In genomic region chr3:107183178-107183577, GRCm38 (mm10) we compare ENCODE assay signal across 21 mouse cellular contexts. TPM values are rescaled to one million over a fixed set of nuclear protein-coding genes. Genes with fewer than 3 reads are reported as not detected.
DNase-seq lines count a peak whose midpoint lies in the region; ATAC-seq and TF ChIP-seq lines count a peak whose summit lies in the region.
"Had no signal": no experiment of that assay in that cellular context is flagged by ENCODE, and none has a peak within 500 bp of the region (broad histone marks: within the 10 kb centered on the region; RNA-seq: fewer than 3 reads in every experiment).

No protein-coding gene starts in this region.

- intact Hi-C loops in heart, postnatal 10 days (cut with DNase I) = no loop called here

- no peak overlapping the region for H3K4me3 ChIP-seq in embryonic facial prominence, embryonic 14.5 days (ENCODE audit: low read depth, low read length)
- no peak overlapping the region for H3K4me3 ChIP-seq in embryonic facial prominence, embryonic 10.5 days
- H3K4me3 ChIP-seq in hindbrain, postnatal 0 days (ENCODE audit: low read length) = no peak overlapping the region
- H3K4me3 ChIP-seq in hindbrain, embryonic 12.5 days = no peak overlapping the region
- no peak overlapping the region for H3K4me3 ChIP-seq in midbrain, embryonic 14.5 days (replicated peaks; ENCODE audit: low read depth, low read length)
- H3K4me3 ChIP-seq in midbrain, embryonic 11.5 days (ENCODE audit: low read depth, low read length) = no peak overlapping the region
- no peak overlapping the region for H3K4me3 ChIP-seq in hindbrain, embryonic 14.5 days (replicated peaks; ENCODE audit: low read length)
- H3K4me3 ChIP-seq: layer of hippocampus, adult 2 months; lung, embryonic 15.5 days; midbrain, embryonic 10.5 days had no signal

- H3K36me3 ChIP-seq in embryonic facial prominence, embryonic 14.5 days (ENCODE audit: control insufficient read depth, insufficient read depth, low read length) = no peaks in the 10 kb centered on the region
- H3K36me3 ChIP-seq in embryonic facial prominence, embryonic 10.5 days (replicated peaks) = no peaks in the 10 kb centered on the region
- H3K36me3 ChIP-seq in hindbrain, postnatal 0 days (ENCODE audit: insufficient read depth, low read length) = no peaks in the 10 kb centered on the region
- no peaks in the 10 kb centered on the region for H3K36me3 ChIP-seq in hindbrain, embryonic 12.5 days
- H3K36me3 ChIP-seq in midbrain, embryonic 14.5 days (ENCODE audit: control insufficient read depth, insufficient read depth, low read length) = no peaks in the 10 kb centered on the region
- H3K36me3 ChIP-seq in midbrain, embryonic 11.5 days (ENCODE audit: control insufficient read depth, insufficient read depth, low read length) = no peaks in the 10 kb centered on the region
- no peaks in the 10 kb centered on the region for H3K36me3 ChIP-seq in hindbrain, embryonic 14.5 days (replicated peaks; ENCODE audit: control insufficient read depth, insufficient read depth)
- H3K36me3 ChIP-seq: lung, embryonic 15.5 days; midbrain, embryonic 10.5 days had no signal

- no peak overlapping the region for H3K9ac ChIP-seq in embryonic facial prominence, embryonic 14.5 days (ENCODE audit: low read depth, low read length)
- no peak overlapping the region for H3K9ac ChIP-seq in hindbrain, postnatal 0 days (replicated peaks; ENCODE audit: low read length)
- no peak overlapping the region for H3K9ac ChIP-seq in hindbrain, embryonic 12.5 days
- no peak overlapping the region for H3K9ac ChIP-seq in midbrain, embryonic 14.5 days (replicated peaks; ENCODE audit: low read length)
- no peak overlapping the region for H3K9ac ChIP-seq in midbrain, embryonic 11.5 days (ENCODE audit: low read length)
- H3K9ac ChIP-seq in hindbrain, embryonic 14.5 days = no peak overlapping the region
- H3K9ac ChIP-seq: lung, embryonic 15.5 days had no signal

- H3K4me2 ChIP-seq in embryonic facial prominence, embryonic 14.5 days (ENCODE audit: low read depth, low read length) = no peak overlapping the region
- no peak overlapping the region for H3K4me2 ChIP-seq in hindbrain, postnatal 0 days (ENCODE audit: low read depth, low read length)
- H3K4me2 ChIP-seq in hindbrain, embryonic 12.5 days (replicated peaks) = no peak overlapping the region
- no peak overlapping the region for H3K4me2 ChIP-seq in midbrain, embryonic 14.5 days (ENCODE audit: low read length)
- H3K4me2 ChIP-seq in midbrain, embryonic 11.5 days = no peak overlapping the region
- H3K4me2 ChIP-seq in hindbrain, embryonic 14.5 days (replicated peaks) = no peak overlapping the region
- H3K4me2 ChIP-seq: lung, embryonic 15.5 days had no signal

- peak; percentile 29 for DNase-seq in embryonic facial prominence, embryonic 14.5 days (ENCODE audit: low spot score)
- no peak for DNase-seq in embryonic facial prominence, embryonic 10.5 days (ENCODE audit: low spot score)
- peak; percentile 61 for DNase-seq in hindbrain, postnatal 0 days (ENCODE audit: low spot score)
- peak; percentile 8 for DNase-seq in midbrain, embryonic 14.5 days
- DNase-seq in midbrain, embryonic 11.5 days (ENCODE audit: low spot score, missing footprints) = no peak
- DNase-seq in heart, postnatal 10 days = peak; percentile 71 to 78
- DNase-seq in hindbrain, embryonic 14.5 days (ENCODE audit: low spot score) = no peak
- DNase-seq: cerebellum, adult 18-20 months; liver; thymus, adult 2 months had no signal

- 80% methylated on average over 3 of the region's 3 CpGs for WGBS in embryonic facial prominence, embryonic 14.5 days
- WGBS in embryonic facial prominence, embryonic 10.5 days = 87% methylated on average over 3 of the region's 3 CpGs
- 64% methylated on average over 3 of the region's 3 CpGs for WGBS in hindbrain, postnatal 0 days
- WGBS in hindbrain, embryonic 12.5 days = 88% methylated on average over 3 of the region's 3 CpGs
- 93% methylated on average over 3 of the region's 3 CpGs for WGBS in midbrain, embryonic 14.5 days
- 85% methylated on average over 3 of the region's 3 CpGs for WGBS in midbrain, embryonic 11.5 days
- 86% methylated on average over 3 of the region's 3 CpGs for WGBS in hindbrain, embryonic 14.5 days

- no peaks in the 10 kb centered on the region for H3K9me3 ChIP-seq in embryonic facial prominence, embryonic 14.5 days (ENCODE audit: control insufficient read depth, low read length)
- no peaks in the 10 kb centered on the region for H3K9me3 ChIP-seq in embryonic facial prominence, embryonic 10.5 days
- no peaks in the 10 kb centered on the region for H3K9me3 ChIP-seq in hindbrain, postnatal 0 days (ENCODE audit: low read length)
- no peaks in the 10 kb centered on the region for H3K9me3 ChIP-seq in hindbrain, embryonic 12.5 days (replicated peaks)
- H3K9me3 ChIP-seq in midbrain, embryonic 14.5 days (ENCODE audit: control insufficient read depth, low read length) = no peaks in the 10 kb centered on the region
- H3K9me3 ChIP-seq in midbrain, embryonic 11.5 days (ENCODE audit: control insufficient read depth, low read length) = no peaks in the 10 kb centered on the region
- H3K9me3 ChIP-seq in hindbrain, embryonic 14.5 days (ENCODE audit: control insufficient read depth, low read length) = no peaks in the 10 kb centered on the region
- H3K9me3 ChIP-seq: lung, embryonic 15.5 days; midbrain, embryonic 10.5 days had no signal

- no peak for TF ChIP-seq CTCF in hindbrain, postnatal 0 days (IDR thresholded peaks at IDR 0.05; ENCODE audit: low read depth)

- no peak overlapping the region for H3K27ac ChIP-seq in embryonic facial prominence, embryonic 14.5 days (replicated peaks; ENCODE audit: low read depth, low read length)
- no peak overlapping the region for H3K27ac ChIP-seq in embryonic facial prominence, embryonic 10.5 days (replicated peaks)
- no peak overlapping the region for H3K27ac ChIP-seq in hindbrain, postnatal 0 days
- no peak overlapping the region for H3K27ac ChIP-seq in hindbrain, embryonic 12.5 days
- no peak overlapping the region for H3K27ac ChIP-seq in midbrain, embryonic 14.5 days (replicated peaks; ENCODE audit: low read depth, low read length)
- no peak overlapping the region for H3K27ac ChIP-seq in midbrain, embryonic 11.5 days (ENCODE audit: low read depth, low read length)
- no peak overlapping the region for H3K27ac ChIP-seq in hindbrain, embryonic 14.5 days
- H3K27ac ChIP-seq: layer of hippocampus, adult 2 months; lung, embryonic 15.5 days; midbrain, embryonic 10.5 days had no signal

- no peaks in the 10 kb centered on the region for H3K27me3 ChIP-seq in embryonic facial prominence, embryonic 14.5 days (replicated peaks; ENCODE audit: control insufficient read depth, insufficient read depth, low read length)
- no peaks in the 10 kb centered on the region for H3K27me3 ChIP-seq in embryonic facial prominence, embryonic 10.5 days (replicated peaks; ENCODE audit: low read depth, poor library complexity, severe bottlenecking)
- H3K27me3 ChIP-seq in hindbrain, postnatal 0 days (ENCODE audit: insufficient read depth, low read length) = no peaks in the 10 kb centered on the region
- H3K27me3 ChIP-seq in hindbrain, embryonic 12.5 days = 0 out of 2 replicates have a peak, but pooled peaks cover 2% of the 10 kb centered on the region
- no peaks in the 10 kb centered on the region for H3K27me3 ChIP-seq in midbrain, embryonic 14.5 days (ENCODE audit: control insufficient read depth, insufficient read depth, low read length)
- no peaks in the 10 kb centered on the region for H3K27me3 ChIP-seq in midbrain, embryonic 11.5 days (ENCODE audit: control insufficient read depth, insufficient read depth, low read length)
- no peaks in the 10 kb centered on the region for H3K27me3 ChIP-seq in hindbrain, embryonic 14.5 days (ENCODE audit: control insufficient read depth, insufficient read depth, low read length)
- H3K27me3 ChIP-seq: lung, embryonic 15.5 days; Patski had no signal

- H3K4me1 ChIP-seq in embryonic facial prominence, embryonic 14.5 days (ENCODE audit: control insufficient read depth, insufficient read depth, low read length) = no peaks in the 10 kb centered on the region
- no peaks in the 10 kb centered on the region for H3K4me1 ChIP-seq in embryonic facial prominence, embryonic 10.5 days
- H3K4me1 ChIP-seq in hindbrain, postnatal 0 days (ENCODE audit: insufficient read depth, low read length) = no peaks in the 10 kb centered on the region
- H3K4me1 ChIP-seq in hindbrain, embryonic 12.5 days = no peaks in the 10 kb centered on the region
- no peaks in the 10 kb centered on the region for H3K4me1 ChIP-seq in midbrain, embryonic 14.5 days (ENCODE audit: control insufficient read depth, insufficient read depth, low read length)
- H3K4me1 ChIP-seq in midbrain, embryonic 11.5 days (ENCODE audit: control insufficient read depth, insufficient read depth, low read length) = no peaks in the 10 kb centered on the region
- no peaks in the 10 kb centered on the region for H3K4me1 ChIP-seq in hindbrain, embryonic 14.5 days (replicated peaks; ENCODE audit: control insufficient read depth, insufficient read depth, low read length)
- H3K4me1 ChIP-seq: lung, embryonic 15.5 days; midbrain, embryonic 10.5 days had no signal

- no peak for ATAC-seq in embryonic facial prominence, embryonic 14.5 days (ENCODE audit: low read depth)
- ATAC-seq in hindbrain, postnatal 0 days = 0 out of 2 replicates have a peak, but pooled peaks have one; percentile 18
- no peak for ATAC-seq in hindbrain, embryonic 12.5 days (ENCODE audit: low FRiP score)
- ATAC-seq in midbrain, embryonic 14.5 days (ENCODE audit: low FRiP score, low TSS enrichment) = no peak
- no peak for ATAC-seq in midbrain, embryonic 11.5 days (ENCODE audit: low FRiP score)
- ATAC-seq in hindbrain, embryonic 14.5 days (ENCODE audit: low FRiP score) = no peak
- ATAC-seq: forebrain, embryonic 16.5 days; Patski had no signal

RNA-seq across cellular contexts. Expression of gene Kcna10, which starts 0.3 kb away (rescaled TPM):
- polyA plus RNA-seq in embryonic facial prominence, embryonic 14.5 days (2014; fragmentation: Nextera tagmentation; extraction: Ambion mirVana) = not detected in 2 replicates
- not detected in 2 replicates for polyA plus RNA-seq in embryonic facial prominence, embryonic 10.5 days (2016; fragmentation: Nextera tagmentation; extraction: Ambion mirVana)
- not detected in 2 replicates for total RNA-seq in hindbrain, postnatal 0 days (2014; rRNA removed)
- 0.09 TPM in 1 of 2 replicates, not detected in the other for polyA plus RNA-seq in hindbrain, postnatal 0 days (2015; fragmentation: Nextera tagmentation; extraction: Ambion mirVana)
- not detected in 2 replicates for polyA plus RNA-seq in hindbrain, embryonic 12.5 days (2016; fragmentation: Nextera tagmentation; extraction: Ambion mirVana)
- polyA plus RNA-seq in midbrain, embryonic 14.5 days (2014; fragmentation: Nextera tagmentation; extraction: Ambion mirVana) = not detected in 2 replicates
- not detected in 2 replicates for polyA plus RNA-seq in midbrain, embryonic 11.5 days (2014; fragmentation: Nextera tagmentation; extraction: Ambion mirVana)
- not detected for total RNA-seq in heart, postnatal 10 days (2021)
- not detected in 2 replicates for polyA plus RNA-seq in hindbrain, embryonic 14.5 days (2014; fragmentation: Nextera tagmentation; extraction: Ambion mirVana)
- total RNA-seq: common myeloid progenitor, adult 5-6 weeks; gastrocnemius, adult 8-10 months; layer of hippocampus, adult 2 months had no signal
- polyA plus RNA-seq: forebrain, embryonic 16.5 days; heart, postnatal 0 days; kidney, embryonic 14.5 days; lung, embryonic 15.5 days; midbrain, embryonic 10.5 days; Patski; thymus, adult 2 months had no signal

RNA-seq across cellular contexts. Expression of gene Cym, which starts 38.4 kb away (rescaled TPM):
- not detected in 2 replicates for polyA plus RNA-seq in embryonic facial prominence, embryonic 14.5 days (2014; fragmentation: Nextera tagmentation; extraction: Ambion mirVana)
- 0.11 TPM in 1 of 2 replicates, not detected in the other for polyA plus RNA-seq in embryonic facial prominence, embryonic 10.5 days (2016; fragmentation: Nextera tagmentation; extraction: Ambion mirVana)
- total RNA-seq in hindbrain, postnatal 0 days (2014; rRNA removed) = 0.63 TPM in 1 of 2 replicates, not detected in the other
- not detected in 2 replicates for polyA plus RNA-seq in hindbrain, postnatal 0 days (2015; fragmentation: Nextera tagmentation; extraction: Ambion mirVana)
- not detected in 2 replicates for polyA plus RNA-seq in hindbrain, embryonic 12.5 days (2016; fragmentation: Nextera tagmentation; extraction: Ambion mirVana)
- 0.17 TPM in 1 of 2 replicates, not detected in the other for polyA plus RNA-seq in midbrain, embryonic 14.5 days (2014; fragmentation: Nextera tagmentation; extraction: Ambion mirVana)
- polyA plus RNA-seq in midbrain, embryonic 11.5 days (2014; fragmentation: Nextera tagmentation; extraction: Ambion mirVana) = not detected in 2 replicates
- total RNA-seq in heart, postnatal 10 days (2021) = not detected
- polyA plus RNA-seq in hindbrain, embryonic 14.5 days (2014; fragmentation: Nextera tagmentation; extraction: Ambion mirVana) = not detected in 2 replicates
- total RNA-seq: common myeloid progenitor, adult 5-6 weeks; gastrocnemius, adult 8-10 months; layer of hippocampus, adult 2 months had no signal
- polyA plus RNA-seq: forebrain, embryonic 16.5 days; kidney, embryonic 14.5 days; midbrain, embryonic 10.5 days; Patski had no signal

RNA-seq across cellular contexts. Expression of gene A630076J17Rik, which starts 47.2 kb away (rescaled TPM):
- polyA plus RNA-seq in embryonic facial prominence, embryonic 14.5 days (2014; fragmentation: Nextera tagmentation; extraction: Ambion mirVana) = not detected in 2 replicates
- polyA plus RNA-seq in embryonic facial prominence, embryonic 10.5 days (2016; fragmentation: Nextera tagmentation; extraction: Ambion mirVana) = not detected in 2 replicates
- total RNA-seq in hindbrain, postnatal 0 days (2014; rRNA removed) = not detected in 2 replicates
- polyA plus RNA-seq in hindbrain, postnatal 0 days (2015; fragmentation: Nextera tagmentation; extraction: Ambion mirVana) = not detected in 2 replicates
- not detected in 2 replicates for polyA plus RNA-seq in hindbrain, embryonic 12.5 days (2016; fragmentation: Nextera tagmentation; extraction: Ambion mirVana)
- polyA plus RNA-seq in midbrain, embryonic 14.5 days (2014; fragmentation: Nextera tagmentation; extraction: Ambion mirVana) = not detected in 2 replicates
- polyA plus RNA-seq in midbrain, embryonic 11.5 days (2014; fragmentation: Nextera tagmentation; extraction: Ambion mirVana) = not detected in 2 replicates
- not detected for total RNA-seq in heart, postnatal 10 days (2021)
- polyA plus RNA-seq in hindbrain, embryonic 14.5 days (2014; fragmentation: Nextera tagmentation; extraction: Ambion mirVana) = not detected in 2 replicates
- total RNA-seq: common myeloid progenitor, adult 5-6 weeks; gastrocnemius, adult 8-10 months; layer of hippocampus, adult 2 months; left cerebral cortex, adult 8-10 months had no signal
- polyA plus RNA-seq: forebrain, embryonic 16.5 days; kidney, embryonic 14.5 days; midbrain, embryonic 10.5 days; Patski had no signal

RNA-seq across cellular contexts. Expression of gene Prok1, which starts 56.3 kb away (rescaled TPM):
- polyA plus RNA-seq in embryonic facial prominence, embryonic 14.5 days (2014; fragmentation: Nextera tagmentation; extraction: Ambion mirVana) = 0.14 TPM in 1 of 2 replicates, not detected in the other
- polyA plus RNA-seq in embryonic facial prominence, embryonic 10.5 days (2016; fragmentation: Nextera tagmentation; extraction: Ambion mirVana) = not detected in 2 replicates
- 0.18 and 0.26 TPM in 2 replicates for total RNA-seq in hindbrain, postnatal 0 days (2014; rRNA removed)
- polyA plus RNA-seq in hindbrain, postnatal 0 days (2015; fragmentation: Nextera tagmentation; extraction: Ambion mirVana) = 0.19 TPM in 1 of 2 replicates, not detected in the other
- polyA plus RNA-seq in hindbrain, embryonic 12.5 days (2016; fragmentation: Nextera tagmentation; extraction: Ambion mirVana) = not detected in 2 replicates
- polyA plus RNA-seq in midbrain, embryonic 14.5 days (2014; fragmentation: Nextera tagmentation; extraction: Ambion mirVana) = 0.12 and 0.16 TPM in 2 replicates
- polyA plus RNA-seq in midbrain, embryonic 11.5 days (2014; fragmentation: Nextera tagmentation; extraction: Ambion mirVana) = 0.07 TPM in 1 of 2 replicates, not detected in the other
- not detected for total RNA-seq in heart, postnatal 10 days (2021)
- 0.23 TPM in 1 of 2 replicates, not detected in the other for polyA plus RNA-seq in hindbrain, embryonic 14.5 days (2014; fragmentation: Nextera tagmentation; extraction: Ambion mirVana)
- total RNA-seq: common myeloid progenitor, adult 5-6 weeks; gastrocnemius, adult 8-10 months; layer of hippocampus, adult 2 months had no signal
- polyA plus RNA-seq: heart, postnatal 0 days; kidney, embryonic 14.5 days; lung, embryonic 15.5 days; midbrain, embryonic 10.5 days; Patski had no signal

Comparison
In these comparisons a context has a peak if more than half of its experiments do, and no peak if none do; other contexts are left out.
1. DNase-seq: peak in embryonic facial prominence, embryonic 14.5 days (single experiment), hindbrain, postnatal 0 days (single experiment), midbrain, embryonic 14.5 days (single experiment) and heart, postnatal 10 days (2 of 2); none in embryonic facial prominence, embryonic 10.5 days (single experiment), midbrain, embryonic 11.5 days (single experiment) and hindbrain, embryonic 14.5 days (single experiment).